Mouse (Mus musculus): ENCODE data around the gene Man1a2.
A peak's percentile ranks its signal among the peaks of the same experiment; 100 is the strongest.

The Man1a2 gene

DNA sequence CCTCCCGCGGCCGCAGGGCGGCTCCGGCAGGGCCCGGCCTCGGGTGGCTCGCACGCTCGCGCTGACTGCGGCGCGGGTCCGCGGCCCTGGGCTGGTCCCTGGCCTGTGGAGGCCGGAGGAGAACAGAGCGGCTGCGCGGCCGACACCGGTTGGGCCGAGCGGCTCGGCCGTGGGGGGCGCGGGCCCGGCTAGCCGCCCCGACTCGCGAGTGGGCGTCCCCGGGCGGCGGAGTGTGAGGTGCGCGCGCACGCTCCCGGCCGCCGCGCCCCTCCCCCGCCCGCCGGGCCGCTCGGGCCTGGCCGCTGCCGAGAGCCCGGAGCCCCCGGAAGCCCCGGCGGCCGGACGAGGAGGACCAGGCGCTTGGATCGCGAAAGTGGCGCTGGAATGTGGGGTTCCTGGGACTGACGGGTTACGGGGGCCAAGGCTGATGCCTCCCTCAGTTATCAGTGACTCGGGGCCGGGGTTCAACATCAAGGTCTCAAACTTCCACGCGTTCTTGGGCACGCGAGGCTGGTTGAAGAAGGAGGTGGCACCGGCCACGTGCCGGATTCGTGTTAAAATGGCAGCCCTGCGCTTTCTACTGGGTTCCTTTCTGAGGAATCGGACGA lies 564 bp upstream of the Man1a2 start:
- peak; percentile 63 for DNase-seq (ENCODE audit: extremely low read depth, low read depth)

DNA sequence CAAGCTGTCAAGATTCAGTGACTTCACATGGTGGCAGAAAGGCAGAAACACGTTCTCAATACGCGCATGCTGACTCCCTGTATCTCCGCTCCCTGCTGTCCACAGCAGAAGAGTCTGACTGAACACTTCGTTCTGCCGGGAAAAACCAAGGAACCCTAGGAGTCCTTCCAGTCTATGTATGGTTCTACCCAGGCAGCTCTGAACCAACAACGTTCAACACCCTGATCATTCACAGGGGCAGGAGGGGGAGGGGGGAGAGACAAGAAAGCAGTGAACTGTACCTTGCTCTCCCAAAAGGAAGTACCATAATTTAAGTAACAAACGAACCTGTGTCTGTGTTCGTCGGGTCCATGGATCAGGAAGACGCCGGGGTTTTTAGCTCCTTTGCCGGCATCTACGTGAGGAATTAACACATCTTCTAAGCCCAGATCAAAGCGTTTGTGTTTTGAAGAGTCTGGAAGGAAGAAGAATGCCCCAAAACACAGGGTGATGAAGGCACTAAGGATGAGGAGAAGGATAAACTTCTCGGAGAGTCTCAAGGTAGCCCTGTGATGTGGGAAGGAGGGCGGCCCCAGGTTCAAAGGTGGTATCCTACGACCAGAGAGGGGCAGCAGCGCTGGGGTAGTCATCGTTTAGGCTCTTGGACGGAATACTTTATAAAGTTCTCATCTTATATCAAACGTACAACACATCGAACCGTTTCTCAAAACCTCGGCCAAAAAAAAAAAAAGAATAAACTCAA lies 898 bp downstream of the Man1a2 start:
- DNase-seq (ENCODE audit: extremely low read depth, low read depth) = peak; percentile 67

DNA sequence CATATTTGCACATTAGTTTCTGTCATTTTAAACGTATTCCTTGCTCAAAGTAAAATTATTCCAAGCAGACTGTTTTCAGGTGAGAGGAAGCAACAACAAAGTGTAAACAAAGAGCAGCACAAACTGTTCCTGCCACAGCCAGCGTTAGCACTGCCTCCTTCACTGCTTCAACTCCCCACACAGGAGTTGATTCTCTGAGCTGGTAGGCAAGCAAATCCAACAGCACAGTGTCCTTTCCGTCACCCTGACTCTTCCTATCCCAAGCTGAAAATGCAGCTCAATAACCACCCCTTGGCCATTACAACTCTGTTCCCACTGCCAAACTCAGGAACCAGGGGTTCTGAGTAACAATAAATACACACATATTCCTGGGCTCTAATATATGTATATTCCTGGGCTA lies 2.5 kb downstream of the Man1a2 start:
- peak; percentile 55 for DNase-seq (ENCODE audit: extremely low read depth, low read depth)

DNA sequence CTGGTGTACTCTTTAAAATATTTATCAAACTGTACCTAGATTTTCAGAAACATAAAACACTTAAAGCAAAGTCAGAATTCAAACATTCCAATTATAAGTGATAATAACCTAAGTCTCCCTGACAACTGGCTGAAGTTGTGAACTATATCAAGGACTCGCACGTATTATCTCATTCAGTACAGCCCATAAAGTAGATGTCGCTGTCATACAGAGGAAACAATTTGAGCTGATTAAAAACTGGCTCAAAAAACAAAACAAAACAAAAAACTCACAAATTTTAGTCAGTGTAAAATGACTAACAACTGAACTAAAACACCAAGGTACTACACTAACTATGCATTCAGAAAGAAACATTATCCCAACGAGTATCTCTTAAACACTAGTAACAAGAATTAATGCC lies 3.0 kb downstream of the Man1a2 start:
- peak; percentile 77 for DNase-seq (ENCODE audit: extremely low read depth, low read depth)

DNA sequence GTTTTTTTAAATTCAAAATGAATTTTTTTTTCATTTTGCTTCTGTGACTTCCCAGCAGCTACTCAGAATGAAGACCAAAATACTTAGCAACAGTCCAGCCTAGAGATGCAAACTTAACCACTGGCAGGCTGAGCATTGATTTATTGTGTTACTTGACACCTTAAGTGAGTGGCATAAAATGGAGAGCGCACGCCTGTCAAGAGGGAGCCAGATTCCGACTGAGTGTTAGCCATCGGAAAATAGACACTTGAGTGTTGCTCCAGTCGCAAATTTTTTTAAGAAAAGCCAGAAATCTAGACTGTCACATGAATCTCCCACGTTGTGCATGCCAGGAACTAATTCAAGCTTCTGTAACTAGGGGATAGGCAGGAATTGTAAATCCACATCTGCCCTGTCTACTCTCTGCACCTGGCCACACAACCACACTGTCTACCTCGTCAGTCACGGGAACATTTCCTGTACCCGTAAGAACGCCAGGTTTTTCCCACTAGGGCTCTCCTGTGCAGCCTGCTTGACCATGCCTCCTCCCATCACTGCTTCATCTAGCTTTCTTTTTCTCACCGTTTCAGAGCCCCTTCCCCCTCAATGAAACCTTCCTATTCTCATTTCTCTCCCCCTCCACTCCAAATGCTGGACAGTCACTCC lies 3.7 kb downstream of the Man1a2 start:
- no peak for DNase-seq (ENCODE audit: extremely low read depth, low read depth)

DNA sequence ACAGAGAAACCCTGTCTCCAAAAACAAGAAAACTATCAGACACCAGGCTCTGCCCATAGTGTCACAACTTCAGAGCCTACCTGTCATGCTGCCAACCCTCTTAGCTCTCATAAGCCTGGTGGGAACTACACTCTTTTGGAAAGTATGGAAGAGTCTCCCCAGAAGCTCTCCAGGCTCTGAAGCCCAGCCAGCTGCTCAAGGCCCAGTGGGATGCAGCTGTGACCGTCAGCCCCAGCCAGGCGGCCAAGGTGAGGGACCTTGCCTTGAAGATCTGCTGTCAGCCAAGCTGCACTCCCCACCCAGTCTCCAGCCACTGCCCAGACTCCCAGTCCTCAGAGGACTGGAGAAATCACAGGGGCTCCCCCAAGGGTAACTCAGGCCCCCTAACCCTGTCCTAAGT lies 5.1 kb downstream of the Man1a2 start:
- DNase-seq (ENCODE audit: extremely low read depth, low read depth) = no peak

DNA sequence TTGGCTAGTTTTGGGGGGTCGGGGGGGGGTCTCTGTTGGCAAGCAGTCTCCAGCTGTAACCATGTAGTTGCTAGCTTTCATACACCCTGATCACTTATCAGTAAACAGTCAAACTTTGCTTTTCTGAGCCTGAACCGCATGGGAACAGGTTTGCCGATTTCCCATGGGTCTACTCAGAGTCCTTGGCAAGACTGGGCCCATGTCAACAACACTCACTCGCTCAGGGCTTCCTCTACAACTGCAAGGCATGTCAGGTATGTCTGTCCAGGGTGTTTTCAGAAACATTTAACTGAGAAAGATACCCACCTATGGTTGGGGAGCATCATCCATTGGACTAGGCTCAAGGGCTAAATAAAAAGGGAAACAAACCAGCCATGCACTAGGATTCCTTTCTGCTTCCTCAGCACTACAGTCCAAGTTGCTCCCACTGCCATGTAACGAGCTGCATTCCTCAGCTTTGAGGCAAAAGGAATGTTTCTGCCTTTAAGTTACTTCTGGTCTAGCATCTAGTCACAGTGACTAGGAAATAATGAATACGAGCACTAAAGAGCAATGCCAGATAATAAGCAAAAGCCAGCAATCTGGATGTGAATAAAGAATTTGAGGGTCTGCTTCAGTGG lies 6.2 kb downstream of the Man1a2 start:
- DNase-seq (ENCODE audit: extremely low read depth, low read depth) = no peak

DNA sequence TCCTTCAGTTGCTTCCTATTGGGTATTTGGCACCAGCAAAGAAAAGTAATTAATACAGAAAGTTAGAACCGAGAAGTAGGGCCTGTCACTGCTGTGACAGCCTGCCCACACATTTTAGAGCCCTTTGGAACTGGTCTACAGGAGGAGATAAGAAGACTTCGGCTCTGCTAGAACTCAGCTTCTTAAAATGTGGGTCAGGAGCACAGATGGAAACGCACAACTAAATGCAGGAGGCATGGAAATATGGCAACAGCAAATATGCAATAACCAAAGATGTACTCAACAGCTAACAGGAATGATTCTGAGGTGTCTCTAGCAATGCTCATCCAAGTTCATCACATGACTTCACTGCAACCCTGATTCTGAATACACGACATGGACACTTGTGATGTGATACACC lies 10.2 kb downstream of the Man1a2 start:
- no peak for DNase-seq (ENCODE audit: extremely low read depth, low read depth)

DNA sequence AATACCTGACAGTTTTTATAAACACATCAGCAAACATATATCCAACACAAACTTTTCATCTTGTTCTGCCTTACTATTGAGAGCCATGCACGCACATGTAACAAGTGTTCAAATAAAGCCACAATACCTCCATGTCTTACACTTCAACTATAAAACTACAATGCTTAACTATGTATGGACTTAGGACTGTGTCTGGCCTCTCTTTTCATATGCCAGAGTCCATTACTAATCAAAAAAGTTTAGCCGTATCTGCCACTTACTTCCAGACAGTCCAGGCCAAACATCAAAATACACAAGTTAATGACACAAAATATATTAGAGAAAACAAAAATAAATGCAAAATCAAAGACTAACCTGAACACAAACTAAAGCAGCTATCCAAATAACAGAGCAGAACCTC lies 14.9 kb downstream of the Man1a2 start:
- DNase-seq (ENCODE audit: extremely low read depth, low read depth) = no peak

DNA sequence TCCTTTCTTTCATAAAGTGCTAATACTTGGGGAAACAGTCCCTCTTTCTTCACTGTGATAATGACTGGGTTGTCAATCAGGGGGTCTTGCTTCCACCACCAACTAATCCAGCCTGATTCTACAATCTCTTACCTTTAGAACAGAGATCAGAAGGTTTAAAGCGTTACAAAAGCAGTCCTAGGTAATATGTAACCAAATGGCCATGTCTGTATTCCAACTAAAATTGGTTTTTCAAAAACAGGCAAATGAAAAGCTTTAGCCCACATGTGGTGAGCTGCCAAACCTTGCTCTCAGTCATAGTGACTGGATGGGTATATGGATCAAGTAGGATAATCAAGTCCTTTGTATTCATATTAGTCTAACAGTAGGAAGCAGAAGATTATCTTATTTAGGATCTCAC lies 32.0 kb downstream of the Man1a2 start:
- no peak for DNase-seq (ENCODE audit: extremely low read depth, low read depth)

DNA sequence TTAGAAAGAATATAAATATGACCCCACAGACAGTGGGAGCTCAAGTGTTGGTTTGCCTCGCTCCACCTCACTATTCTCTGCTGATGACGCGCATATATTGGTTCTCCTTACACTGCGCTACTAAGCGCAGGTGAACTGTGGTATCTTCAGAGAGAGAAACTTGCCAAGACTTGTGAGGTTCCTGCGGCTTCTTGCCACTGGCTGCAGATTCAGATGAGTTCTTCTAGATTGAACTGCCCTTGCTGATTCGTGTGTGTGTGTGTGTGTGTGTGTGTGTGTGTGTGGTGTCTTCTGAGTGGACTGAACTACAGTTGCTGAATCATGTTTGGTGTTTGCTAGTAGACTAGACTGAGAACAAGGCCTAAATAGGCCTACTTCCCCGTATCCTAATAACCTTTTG lies 43.7 kb downstream of the Man1a2 start:
- no peak for DNase-seq (ENCODE audit: extremely low read depth, low read depth)

DNA sequence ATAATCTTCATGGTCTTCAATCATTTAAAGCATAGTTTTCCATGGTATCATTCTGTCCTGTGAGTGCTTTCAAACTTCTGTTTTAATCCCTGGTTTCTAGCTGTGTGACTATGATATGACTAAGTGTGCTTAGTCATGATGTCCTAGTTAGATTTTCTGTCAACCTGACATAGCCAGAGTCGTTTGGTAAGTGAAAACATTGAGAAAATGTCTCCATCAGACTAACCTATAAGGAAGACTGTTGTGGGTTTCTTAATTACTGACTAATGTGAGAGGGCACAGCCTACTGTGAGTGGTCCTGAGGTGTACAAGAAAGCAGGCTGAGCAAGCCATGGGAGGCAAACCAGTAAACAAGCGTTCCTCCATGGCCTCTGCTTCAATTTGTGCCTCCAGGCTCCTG lies 49.0 kb downstream of the Man1a2 start:
- no peak for DNase-seq (ENCODE audit: extremely low read depth, low read depth)

DNA sequence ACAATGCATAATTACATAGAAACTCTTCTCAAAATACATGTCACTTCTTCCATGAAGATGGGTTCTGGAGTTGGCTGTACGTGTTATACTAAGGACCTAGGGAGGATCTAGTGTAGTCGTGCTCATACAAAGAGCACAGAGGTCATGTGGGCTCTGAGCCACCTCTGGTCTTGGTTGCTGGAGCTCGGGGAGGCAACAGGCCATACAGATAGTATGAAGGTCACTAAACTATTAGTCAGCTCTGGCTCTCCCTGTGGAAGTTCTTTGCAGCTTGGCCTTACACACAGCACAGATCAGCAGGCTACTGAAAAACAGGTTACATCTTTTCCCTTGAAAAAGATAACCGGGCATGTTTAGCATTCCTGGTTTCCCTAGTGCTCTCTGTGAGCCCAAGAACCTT lies 50.5 kb downstream of the Man1a2 start:
- no peak for DNase-seq (ENCODE audit: extremely low read depth, low read depth)

DNA sequence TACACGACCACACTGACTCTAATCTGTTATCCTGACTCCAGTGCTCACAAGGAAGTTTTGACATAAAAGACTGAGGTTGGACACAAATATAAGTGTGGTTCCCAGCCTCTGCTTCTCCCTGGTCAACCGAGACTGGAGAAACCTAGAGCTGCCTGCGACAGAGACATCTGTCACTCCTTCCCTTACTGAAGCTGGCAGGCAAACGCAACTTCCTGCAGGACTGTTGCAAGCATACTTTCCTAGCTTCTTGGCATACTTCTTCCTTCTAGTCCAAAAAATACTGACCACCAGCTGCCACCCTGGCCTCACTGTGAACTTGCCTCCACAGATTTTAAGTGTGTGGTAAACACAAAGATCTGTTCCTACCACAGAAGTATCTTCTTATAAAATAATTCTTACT lies 66.8 kb downstream of the Man1a2 start:
- DNase-seq (ENCODE audit: extremely low read depth, low read depth) = no peak

DNA sequence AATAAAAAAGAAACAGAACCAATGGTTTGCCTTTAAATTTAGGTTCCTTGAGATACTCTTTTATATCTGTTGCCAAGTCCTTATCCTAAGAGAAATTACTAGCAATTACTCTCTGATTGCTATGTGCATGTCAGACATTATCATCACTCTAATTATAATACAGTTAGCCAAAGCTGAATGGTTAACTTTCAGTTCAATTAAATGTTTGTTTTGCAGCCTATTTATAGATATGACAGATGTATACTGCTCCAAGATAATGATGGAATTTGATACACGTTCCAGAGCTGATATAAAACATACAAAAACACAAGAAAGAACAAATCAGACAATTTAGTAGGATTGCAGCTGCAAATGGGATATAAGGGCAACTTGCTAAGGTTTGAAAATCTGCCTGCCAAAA lies 74.4 kb downstream of the Man1a2 start:
- no peak for DNase-seq (ENCODE audit: extremely low read depth, low read depth)

DNA sequence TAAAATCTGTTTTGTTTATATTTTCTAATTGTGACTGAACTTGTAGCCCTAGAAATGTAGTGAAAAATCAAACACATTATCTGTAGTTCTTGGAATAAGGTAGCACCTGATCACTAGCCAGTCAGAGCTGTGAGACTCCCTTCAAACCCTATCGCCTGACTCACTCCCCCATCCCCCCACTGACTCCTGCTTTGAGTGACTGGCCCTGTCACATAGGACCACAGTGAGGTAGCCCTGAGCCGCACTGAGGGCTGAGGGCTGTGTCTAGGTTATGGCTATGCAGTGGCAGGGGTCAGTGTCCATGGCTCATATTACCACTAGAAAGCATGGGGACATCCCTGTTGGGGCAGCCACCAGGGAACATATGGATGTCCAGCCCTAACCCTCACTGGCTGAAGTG lies 80.8 kb downstream of the Man1a2 start:
- DNase-seq (ENCODE audit: extremely low read depth, low read depth) = no peak

DNA sequence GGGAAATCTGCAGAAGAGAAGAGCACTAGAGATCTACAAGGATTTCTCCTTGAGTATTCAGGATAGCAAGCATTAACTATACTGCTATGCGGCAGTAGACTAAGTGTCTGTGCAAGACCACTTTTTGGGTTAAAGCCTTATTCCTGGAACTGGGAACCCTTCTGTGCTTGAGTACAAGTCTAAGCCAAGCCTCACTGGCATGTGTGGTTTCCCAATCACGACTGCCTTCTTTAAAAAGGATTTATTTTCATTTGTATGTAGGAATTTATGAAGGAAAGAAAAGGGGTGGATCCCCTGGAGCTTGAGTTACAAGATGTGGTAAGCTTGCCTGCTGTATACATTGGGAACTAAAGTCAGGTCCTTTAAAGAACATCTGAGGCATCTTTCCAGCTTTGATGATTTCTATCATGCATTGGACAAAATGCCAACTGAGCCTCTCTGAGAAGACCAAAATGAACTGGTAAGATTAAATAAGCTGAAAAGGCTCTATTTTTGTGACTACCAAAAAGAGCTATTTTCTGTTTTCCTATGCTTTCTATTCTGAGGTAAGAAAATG lies 86.0 kb downstream of the Man1a2 start:
- DNase-seq (ENCODE audit: extremely low read depth, low read depth) = no peak

DNA sequence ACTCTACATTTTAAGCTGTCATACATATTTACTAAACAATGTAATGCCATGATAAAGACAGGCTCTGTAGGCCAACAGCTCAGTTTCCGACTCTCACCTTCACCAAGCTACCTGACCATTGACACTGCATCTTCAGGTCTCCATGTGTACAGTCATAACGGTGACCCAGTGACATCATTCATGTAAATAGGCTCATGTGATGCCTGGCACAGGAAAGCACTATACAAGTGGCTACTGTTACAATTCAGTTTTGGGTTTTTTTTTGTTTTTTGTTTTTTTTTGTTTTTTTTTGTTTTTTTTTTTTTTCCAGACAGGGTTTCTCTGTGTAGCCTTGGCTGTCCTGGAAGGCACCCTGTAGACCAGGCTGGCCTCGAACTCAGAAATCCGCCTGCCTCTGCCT lies 94.2 kb downstream of the Man1a2 start:
- no peak for DNase-seq (ENCODE audit: extremely low read depth, low read depth)

DNA sequence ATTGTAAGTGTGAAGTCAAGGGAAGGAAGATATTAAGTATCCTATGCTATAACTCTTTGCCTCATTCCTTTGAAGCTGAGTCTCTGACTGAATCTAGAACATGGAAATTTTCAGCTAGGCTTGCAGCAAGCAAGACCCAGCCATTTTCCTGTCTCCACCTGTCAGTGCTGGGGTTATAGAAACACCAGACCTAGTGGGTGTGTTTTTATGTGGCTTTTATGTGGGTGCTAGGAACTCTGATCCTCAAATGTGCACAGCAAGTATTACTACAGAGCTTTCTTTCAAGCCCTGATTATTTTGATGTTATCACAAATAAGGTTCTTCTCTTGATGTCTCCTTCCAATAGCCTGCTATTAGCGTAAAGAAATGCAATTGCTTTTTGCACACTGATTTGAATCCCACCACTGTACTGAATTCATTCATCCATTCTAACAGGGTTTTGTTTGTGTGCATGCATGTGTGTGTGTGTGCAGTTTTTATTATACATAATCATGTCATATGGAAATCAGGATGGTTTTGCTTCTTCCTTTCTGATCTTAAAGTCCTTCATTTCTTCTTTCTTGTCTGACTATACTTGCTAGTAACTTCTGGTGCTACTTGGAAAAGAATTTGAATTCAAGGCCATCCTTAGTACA lies 102.5 kb downstream of the Man1a2 start:
- DNase-seq (ENCODE audit: extremely low read depth, low read depth) = no peak

DNA sequence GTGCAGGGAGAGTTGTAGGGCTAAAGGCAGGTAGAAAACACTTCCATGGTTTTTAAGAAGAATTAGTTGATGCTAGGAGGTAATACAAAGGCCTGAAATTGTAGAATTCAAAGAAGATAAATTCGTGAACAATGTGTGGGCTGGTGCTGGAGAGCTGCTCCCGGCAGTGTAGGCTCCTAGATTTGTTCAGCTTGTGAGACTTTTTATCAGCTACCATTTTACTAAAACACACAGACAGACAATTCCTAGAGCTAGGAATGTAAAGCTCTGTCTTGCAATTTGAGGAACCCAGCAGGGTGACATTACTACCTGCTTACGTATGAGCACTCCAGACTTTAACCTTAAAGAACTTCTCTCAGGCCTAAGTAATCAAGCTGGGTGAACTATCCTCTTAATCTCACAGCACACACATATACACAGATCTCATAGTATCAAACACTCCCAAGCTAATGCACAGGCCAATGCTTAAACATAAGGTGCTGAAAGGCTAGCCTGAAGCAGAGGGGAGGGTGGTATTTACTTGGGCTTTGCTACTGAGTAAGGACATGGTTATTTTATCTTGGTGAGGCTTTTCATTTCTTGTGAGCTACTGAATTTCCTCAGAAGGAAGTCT lies 112.6 kb downstream of the Man1a2 start:
- DNase-seq (ENCODE audit: extremely low read depth, low read depth) = no peak
